Mouse (Mus musculus): Measurements from ENCODE around the gene Nav2.

DNA sequence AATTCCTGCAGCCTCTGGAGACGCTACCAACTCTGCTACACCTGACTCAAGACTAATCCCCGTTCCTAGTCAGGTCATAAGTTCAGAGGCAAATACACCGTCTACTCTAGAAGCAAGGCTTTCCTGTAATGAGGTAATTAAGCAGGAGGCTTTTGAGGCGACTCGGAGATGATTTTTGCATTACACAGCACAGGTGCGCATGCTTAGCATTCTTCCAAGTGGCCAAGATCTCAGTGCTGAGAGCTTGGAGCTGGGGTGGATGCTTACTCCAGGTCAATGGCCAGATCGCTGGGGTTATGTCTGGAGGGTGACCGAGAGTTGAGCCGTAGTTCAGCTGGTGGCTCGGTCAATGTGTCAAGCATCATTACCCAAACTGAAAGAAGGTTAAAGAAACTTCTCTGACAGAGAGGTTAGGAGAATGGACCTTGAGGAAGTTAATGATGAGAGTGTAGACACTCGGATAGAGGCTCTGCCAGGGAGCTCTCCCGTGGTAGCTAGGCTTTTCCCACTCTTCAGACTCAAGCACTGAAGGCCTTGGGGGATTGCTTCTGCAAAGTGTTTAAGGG, 161.0 kb downstream of the Nav2 start:
- TF ChIP-seq CTCF (conservative IDR thresholded peaks at IDR 0.05; ENCODE audit: low read length): no peak
- TF ChIP-seq POU5F1 (IDR thresholded peaks at IDR 0.05; ENCODE audit: borderline replicate concordance, low read length): no peak
- TF ChIP-seq NANOG (IDR thresholded peaks at IDR 0.05; ENCODE audit: borderline replicate concordance, low read length): no peak

Data from E14TG2a.4 (cell line).